Comparison of ENCODE assay signal across 7 mouse cellular contexts in genomic region chr4:119019013-119019781, GRCm38 (mm10). TPM values are rescaled to one million over a fixed set of nuclear protein-coding genes. Genes with fewer than 3 reads are reported as not detected.
DNase-seq lines count a peak whose midpoint lies in the region; ATAC-seq and TF ChIP-seq lines count a peak whose summit lies in the region.

No protein-coding gene starts in this region.

- intact Hi-C loops in heart, postnatal 10 days (cut with DNase I): no loop called here
- intact Hi-C loops in gastrocnemius, postnatal 14 days (cut with DNase I; ENCODE audit: low total_unique reads): no loop called here

- no peaks in the 10 kb centered on the region for H3K36me3 ChIP-seq in E14TG2a.4 (ENCODE audit: insufficient read depth, low read length)

- peak; percentile 18; the same call in 1 of the 2 replicates for ATAC-seq in megakaryocyte, adult 5-6 weeks (ENCODE audit: poor library complexity, severe bottlenecking)

- no peaks in the 10 kb centered on the region for H3K9me3 ChIP-seq in E14TG2a.4 (ENCODE audit: low read length)

- H3K4me1 ChIP-seq in E14TG2a.4 (replicated peaks; ENCODE audit: low read depth, low read length): peaks cover 87% of the 10 kb centered on the region

- TF ChIP-seq CTCF in E14TG2a.4 (conservative IDR thresholded peaks at IDR 0.05; ENCODE audit: low read length): no peak

- peak overlapping the region; percentile 60 for H3K4me3 ChIP-seq in E14TG2a.4 (replicated peaks; ENCODE audit: low read length)

- DNase-seq in MN1 (ENCODE audit: low spot score): peak; percentile 33
- DNase-seq in heart, postnatal 10 days: peak; percentile 53 to 57
- no peak for DNase-seq in thymus, postnatal 0 days (ENCODE audit: low spot score)
- DNase-seq in left cerebral cortex, adult 9 months (ENCODE audit: low spot score in 2 of 2): no peak
- no peak for DNase-seq in gastrocnemius, postnatal 14 days

- no peaks in the 10 kb centered on the region for H3K27me3 ChIP-seq in E14TG2a.4 (ENCODE audit: insufficient read depth, low read length)

RNA-seq across cellular contexts. Expression of gene Lao1, which starts 57.8 kb away (rescaled TPM):
- under 1 TPM in 1 of 2 experiments, not detected in 1; 0.38 TPM for total RNA-seq in heart, postnatal 10 days (2021)
- total RNA-seq in megakaryocyte, adult 5-6 weeks (2015): not detected in 2 replicates
- total RNA-seq in megakaryocyte, adult 5-6 weeks (2017): not detected in 2 replicates
- polyA plus RNA-seq in thymus, postnatal 0 days (2015; fragmentation: Nextera tagmentation; extraction: Ambion mirVana): 0.05 and 0.10 TPM in 2 replicates
- under 1 TPM; 0.23 to 0.73 TPM for total RNA-seq in gastrocnemius, postnatal 14 days (2021)

Comparison
In these comparisons a context has a peak if more than half of its experiments do, and no peak if none do; other contexts are left out.
1. DNase-seq: peak in MN1 (single experiment) and heart, postnatal 10 days (2 of 2); none in thymus, postnatal 0 days (single experiment), left cerebral cortex, adult 9 months (0 of 2) and gastrocnemius, postnatal 14 days (single experiment).